Comparison of ENCODE assay signal across 8 mouse cellular contexts in genomic region chr11:96261323-96261890, GRCm38 (mm10). TPM values are rescaled to one million over a fixed set of nuclear protein-coding genes. Genes with fewer than 3 reads are reported as not detected.
DNase-seq lines count a peak whose midpoint lies in the region; ATAC-seq and TF ChIP-seq lines count a peak whose summit lies in the region.

No protein-coding gene starts in this region.

- H3K27ac ChIP-seq in bone marrow macrophage, adult 2 months (ENCODE audit: insufficient read depth, low read depth, low read length): no peak overlapping the region

- ATAC-seq in inflammation-experienced regulatory T-cells, adult 6 months: no peak

- TF ChIP-seq CTCF in bone marrow macrophage, adult 2 months (IDR thresholded peaks at IDR 0.05; ENCODE audit: low read depth, low read length): peak; percentile 63

- no peaks in the 10 kb centered on the region for H3K4me1 ChIP-seq in bone marrow macrophage, adult 2 months (ENCODE audit: control insufficient read depth, insufficient read depth, low read length)

- no peak overlapping the region for H3K4me3 ChIP-seq in bone marrow macrophage, adult 2 months (ENCODE audit: insufficient read depth, low read length)

- DNase-seq in heart, adult 11 months: peak; percentile 90
- DNase-seq in heart, adult 8-10 months (ENCODE audit: low spot score): no peak
- DNase-seq in CD8-positive naive resting alpha-beta T cell, adult 2 months (ENCODE audit: low read depth in 2 of 2, low spot score in 2 of 2): peak; percentile 45 to 58
- DNase-seq in kidney, adult 8-10 months: peak; percentile 89 to 94
- peak; percentile 82 for DNase-seq in lung, postnatal 36 days
- peak; percentile 62 for DNase-seq in thymus, postnatal 25 days

- TF ChIP-seq POLR2A in bone marrow macrophage, adult 2 months (IDR thresholded peaks at IDR 0.05; ENCODE audit: borderline replicate concordance, low read depth, low read length): no peak

RNA-seq across cellular contexts. Expression of gene Hoxb9, which starts 9.8 kb away (rescaled TPM):
- total RNA-seq in heart, adult 8-10 months (2022): not detected
- polyA plus RNA-seq in bone marrow macrophage, adult 2 months (2012; ENCODE audit: insufficient read depth, insufficient read length, missing spikeins): not detected in 2 replicates
- not detected for polyA plus RNA-seq in inflammation-experienced regulatory T-cells, adult 6 months (2017; shearing (Covaris generic))

RNA-seq across cellular contexts. Expression of gene Hoxb8, which starts 20.3 kb away (rescaled TPM):
- total RNA-seq in heart, adult 8-10 months (2022): not detected
- polyA plus RNA-seq in bone marrow macrophage, adult 2 months (2012; ENCODE audit: insufficient read depth, insufficient read length, missing spikeins): not detected in 2 replicates
- not detected for polyA plus RNA-seq in inflammation-experienced regulatory T-cells, adult 6 months (2017; shearing (Covaris generic))

RNA-seq across cellular contexts. Expression of gene Hoxb7, which starts 25.0 kb away (rescaled TPM):
- not detected for total RNA-seq in heart, adult 8-10 months (2022)
- not detected in 2 replicates for polyA plus RNA-seq in bone marrow macrophage, adult 2 months (2012; ENCODE audit: insufficient read depth, insufficient read length, missing spikeins)
- polyA plus RNA-seq in inflammation-experienced regulatory T-cells, adult 6 months (2017; shearing (Covaris generic)): not detected

RNA-seq across cellular contexts. Expression of gene Hoxb6, which starts 30.9 kb away (rescaled TPM):
- not detected for total RNA-seq in heart, adult 8-10 months (2022)
- not detected in 2 replicates for polyA plus RNA-seq in bone marrow macrophage, adult 2 months (2012; ENCODE audit: insufficient read depth, insufficient read length, missing spikeins)
- not detected for polyA plus RNA-seq in inflammation-experienced regulatory T-cells, adult 6 months (2017; shearing (Covaris generic))

RNA-seq across cellular contexts. Expression of gene Hoxb5, which starts 41.7 kb away (rescaled TPM):
- total RNA-seq in heart, adult 8-10 months (2022): under 1 TPM in 1 of 4 experiments, not detected in 3; 0.11 TPM
- not detected in 2 replicates for polyA plus RNA-seq in bone marrow macrophage, adult 2 months (2012; ENCODE audit: insufficient read depth, insufficient read length, missing spikeins)
- polyA plus RNA-seq in inflammation-experienced regulatory T-cells, adult 6 months (2017; shearing (Covaris generic)): not detected
